Mouse (Mus musculus): ENCODE measurements around the gene Rpap3.

Gene Rpap3

DNA sequence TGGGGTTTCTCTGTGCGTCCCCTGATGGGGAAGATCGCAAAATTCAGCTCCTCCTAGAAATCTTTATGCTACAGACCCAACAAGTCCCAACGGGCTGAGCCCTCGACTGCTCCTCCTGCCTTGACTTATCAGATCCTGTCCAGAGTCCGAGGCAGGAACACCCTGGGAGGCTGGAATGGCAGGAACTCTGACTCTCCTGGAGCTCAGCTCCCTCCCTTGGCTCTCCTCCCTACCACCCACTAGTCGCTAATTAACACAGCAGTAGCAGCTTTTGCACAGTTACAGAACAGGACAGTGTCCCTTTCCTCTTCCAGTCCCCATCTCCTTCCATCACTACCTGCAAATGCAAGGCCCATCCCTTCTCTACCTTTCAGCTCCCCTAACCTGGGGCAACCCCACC, 24.7 kb upstream of the Rpap3 start:
- DNase-seq = no peak

DNA sequence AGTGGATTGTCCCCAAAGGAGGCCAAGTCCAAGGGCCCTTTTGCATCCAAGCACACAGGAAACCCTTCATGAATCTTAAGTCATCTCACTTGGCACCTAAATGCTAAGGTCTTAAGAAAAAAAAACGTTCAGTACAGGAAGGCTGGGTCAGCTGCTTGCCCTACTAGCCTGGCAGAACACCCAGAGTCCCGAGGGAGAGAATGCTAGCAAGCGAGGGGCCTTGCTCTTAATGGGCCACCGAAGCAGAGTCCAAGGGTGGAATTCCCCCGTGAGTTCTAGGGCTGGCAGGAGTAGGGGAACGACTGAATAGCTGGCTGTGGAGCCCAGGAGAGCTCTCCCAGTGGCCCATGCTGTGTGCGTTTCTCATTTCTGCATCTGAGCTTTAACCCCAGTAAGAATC, 23.2 kb upstream of the Rpap3 start:
- DNase-seq = no peak

DNA sequence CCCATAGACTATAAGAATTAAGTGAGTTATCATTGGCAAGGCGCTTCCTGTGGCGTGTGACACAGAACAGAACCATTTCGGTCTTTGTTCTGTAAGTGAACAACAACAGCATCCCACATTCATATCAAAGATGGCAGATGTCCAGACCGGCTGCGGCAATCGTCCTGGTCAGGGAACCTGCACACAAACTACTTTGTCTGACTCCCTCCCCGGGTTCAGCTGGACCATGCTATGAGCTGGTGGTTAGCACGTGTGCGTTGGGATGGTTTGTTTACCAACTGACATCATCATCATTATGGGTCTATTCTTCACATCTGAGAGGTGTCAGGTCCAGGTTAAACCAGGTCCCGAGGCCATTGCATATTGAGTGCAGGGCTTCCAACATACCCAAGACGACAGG, 22.8 kb upstream of the Rpap3 start:
- DNase-seq = no peak

DNA sequence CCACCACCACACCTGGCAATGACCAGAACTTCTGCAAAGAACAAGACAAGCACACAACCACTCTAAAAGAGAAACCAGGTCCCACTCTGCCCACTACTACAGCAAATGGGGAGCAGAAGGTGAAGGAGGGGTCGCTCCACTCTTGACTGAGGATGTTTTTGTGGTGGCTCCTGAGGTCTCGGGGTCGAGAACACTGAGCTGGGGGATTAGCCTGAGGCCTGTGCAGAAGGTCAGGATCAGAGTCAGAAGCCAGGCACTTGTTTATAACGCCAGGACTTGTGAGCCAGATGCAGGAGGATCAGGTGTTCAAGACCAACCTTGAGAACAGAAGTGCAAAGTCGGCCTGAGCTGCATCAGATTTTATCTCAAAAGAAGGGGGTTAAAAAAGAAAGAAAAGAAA, 21.9 kb upstream of the Rpap3 start:
- no peak for DNase-seq

DNA sequence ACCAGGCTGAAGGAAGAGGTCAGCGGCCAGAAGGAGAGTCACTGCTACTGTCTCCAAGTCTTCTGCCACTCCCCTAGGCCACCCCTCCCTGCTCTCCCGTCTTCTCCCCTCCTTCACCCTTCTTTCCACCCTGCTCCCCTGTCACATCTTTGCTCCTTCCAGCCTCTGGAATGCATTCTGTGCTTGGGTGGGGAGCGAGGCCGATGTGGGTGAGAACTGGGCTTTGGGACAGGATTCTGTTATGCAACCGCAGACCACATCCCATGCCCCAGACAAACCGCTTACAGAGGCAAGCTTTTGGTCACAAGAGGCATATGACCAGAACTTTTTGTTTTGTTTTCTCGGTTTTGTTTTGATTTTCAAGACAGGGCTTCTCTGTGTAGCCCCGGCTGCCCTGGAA, 21.4 kb upstream of the Rpap3 start:
- DNase-seq = no peak

DNA sequence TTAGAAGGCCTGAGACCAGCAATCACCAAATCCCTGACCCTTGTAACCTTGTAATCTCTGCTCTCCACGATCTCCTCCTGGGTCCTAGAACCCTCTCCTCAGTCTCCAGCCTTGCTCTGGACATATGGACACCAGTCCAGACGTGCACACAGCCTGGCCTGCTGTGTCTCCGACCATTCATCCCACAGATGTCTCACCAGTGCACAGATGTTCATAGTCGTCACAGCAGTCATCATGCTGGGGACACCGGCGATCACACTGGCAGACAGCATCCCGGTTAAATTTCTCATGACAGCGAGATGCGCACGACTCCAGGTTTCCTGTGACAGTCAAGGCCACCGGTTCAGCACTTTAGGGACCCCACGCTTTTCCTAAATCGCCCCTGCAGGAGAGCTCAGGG, 20.7 kb upstream of the Rpap3 start:
- no peak for DNase-seq

DNA sequence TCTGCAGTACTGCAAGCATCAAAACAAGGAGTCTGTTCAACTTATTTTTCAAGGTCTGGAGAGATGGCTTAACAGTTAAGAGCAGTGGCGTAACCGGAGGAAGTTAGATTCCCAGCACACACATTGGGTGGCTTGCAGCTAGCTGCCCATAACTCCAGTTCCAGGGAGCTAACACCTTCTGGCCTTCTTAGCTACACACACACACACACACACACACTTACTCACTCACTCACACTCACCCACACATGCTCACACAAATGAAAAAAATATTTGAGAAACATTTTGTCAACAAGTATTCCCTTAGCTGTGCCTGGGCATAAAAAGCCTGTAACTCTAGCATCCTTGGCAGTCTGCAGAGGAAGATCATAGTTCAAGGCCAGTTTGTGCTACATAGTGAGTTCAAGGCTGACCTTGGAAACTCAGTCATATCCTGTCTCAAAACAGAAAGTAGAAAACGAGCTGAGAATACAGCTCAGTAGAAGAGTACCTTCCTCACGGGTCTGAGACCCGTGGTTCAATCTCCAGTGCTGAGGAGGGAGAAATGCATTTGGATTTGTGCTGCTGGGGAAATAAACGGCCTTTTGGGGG, 19.7 kb upstream of the Rpap3 start:
- DNase-seq = no peak

DNA sequence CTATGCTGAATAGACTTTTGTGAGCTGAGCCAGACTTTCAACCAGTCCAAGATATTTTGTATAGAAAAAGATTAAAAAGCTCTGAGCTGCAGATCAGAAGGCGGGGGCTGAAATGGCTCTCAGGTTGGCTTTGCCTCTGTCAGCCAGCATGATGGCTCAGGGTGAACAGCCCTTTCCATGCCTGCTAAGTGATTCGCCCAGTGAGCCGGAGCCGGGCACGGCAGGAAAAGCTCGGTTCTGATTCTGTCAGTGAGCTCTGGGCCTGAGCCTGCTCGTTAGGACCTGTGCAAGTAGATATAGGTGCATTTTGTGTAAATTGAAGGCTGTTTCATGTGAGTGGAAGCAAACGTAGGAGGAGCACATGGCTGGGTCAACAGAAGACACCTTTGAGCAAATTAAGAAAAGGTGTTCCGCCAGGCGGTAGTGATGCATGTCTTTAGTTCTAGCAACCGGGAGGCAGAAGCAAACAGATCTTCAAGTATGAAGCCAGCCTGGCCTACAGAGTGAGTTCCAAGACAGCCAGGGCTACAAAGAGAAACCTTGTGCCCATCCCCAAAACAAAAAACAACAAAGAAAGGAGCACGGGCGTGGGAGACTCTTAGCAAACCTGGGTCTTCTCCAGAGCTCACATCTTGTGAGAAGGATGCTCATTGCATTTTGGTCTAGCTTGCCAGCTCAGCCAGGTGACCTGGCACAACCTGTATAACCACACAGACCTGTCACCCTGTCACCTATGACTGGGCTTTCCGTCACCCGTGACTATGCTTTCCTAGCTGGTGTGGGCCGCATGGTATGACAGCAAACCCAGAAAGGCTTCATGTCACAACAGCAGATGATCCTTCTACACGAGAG, 18.9 kb upstream of the Rpap3 start:
- DNase-seq = no peak

DNA sequence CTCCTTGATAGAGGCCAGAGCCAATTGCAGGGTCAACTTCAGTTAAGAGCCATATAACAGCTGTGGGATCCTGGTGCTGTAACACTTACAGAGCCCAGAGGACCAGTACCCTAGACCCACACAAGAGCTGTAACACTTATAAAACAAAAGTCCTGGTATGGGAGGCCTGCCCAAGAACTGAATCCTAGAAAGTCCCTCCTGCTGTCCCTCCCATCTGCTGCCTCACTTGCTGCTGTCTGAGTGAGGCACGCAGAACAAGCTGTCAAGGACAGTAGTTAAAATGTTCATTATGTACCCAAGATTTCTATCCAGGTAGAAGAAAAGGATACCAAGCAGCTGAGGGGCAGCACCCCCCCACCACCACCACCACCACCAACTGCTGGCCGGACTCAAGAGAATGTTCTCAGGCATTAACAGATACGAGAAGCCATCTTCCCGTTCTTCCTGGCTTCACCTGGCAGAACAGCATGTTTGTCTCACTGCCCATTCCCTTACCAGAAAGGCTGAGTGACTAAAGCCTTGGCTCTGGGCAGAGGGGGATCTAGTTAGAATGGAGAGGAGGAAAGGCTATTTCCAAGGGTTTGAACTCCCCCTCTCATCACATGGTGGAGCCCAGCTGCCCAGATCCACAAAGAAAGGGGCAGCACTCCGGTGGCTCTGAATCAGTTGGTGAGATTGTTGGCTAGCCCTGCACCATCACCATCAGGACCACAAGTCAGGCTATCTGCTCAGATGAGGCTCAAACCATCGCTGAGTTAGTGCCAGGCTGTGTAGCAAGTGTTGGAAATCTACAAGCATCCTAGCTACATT, 18.1 kb upstream of the Rpap3 start:
- no peak for DNase-seq

DNA sequence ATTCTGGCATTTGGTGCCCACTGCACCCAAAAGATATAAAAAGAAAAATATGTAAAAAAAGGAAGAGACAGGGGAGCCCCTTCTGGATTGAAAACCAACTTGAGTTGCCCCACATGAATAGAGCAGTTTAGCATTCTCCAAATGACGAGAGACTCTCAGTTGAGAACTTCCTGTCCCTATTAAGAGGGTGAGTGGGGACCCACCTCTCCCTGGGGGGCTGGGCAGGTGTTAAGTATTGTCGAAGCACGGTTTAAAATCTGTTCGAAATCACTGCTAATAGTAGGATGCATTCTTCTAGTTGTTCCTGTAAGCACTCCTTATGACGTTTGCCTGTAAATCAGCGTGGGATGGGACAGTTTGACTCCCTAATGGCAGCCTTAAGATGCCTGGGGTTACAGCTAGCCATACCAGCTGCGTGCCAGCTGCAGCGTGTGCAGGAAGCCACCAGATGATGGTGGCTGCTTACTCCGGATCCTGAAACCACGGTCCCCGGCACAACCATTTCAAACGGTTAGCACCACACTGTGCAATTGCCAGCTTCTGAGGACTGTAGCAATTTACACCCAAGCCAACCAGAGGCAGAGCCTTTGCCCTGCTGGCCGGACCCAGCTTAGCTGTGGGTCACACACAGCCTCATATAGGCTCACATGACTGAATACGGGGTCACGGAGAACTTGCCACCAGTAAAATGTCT, 15.5 kb upstream of the Rpap3 start:
- DNase-seq = no peak

DNA sequence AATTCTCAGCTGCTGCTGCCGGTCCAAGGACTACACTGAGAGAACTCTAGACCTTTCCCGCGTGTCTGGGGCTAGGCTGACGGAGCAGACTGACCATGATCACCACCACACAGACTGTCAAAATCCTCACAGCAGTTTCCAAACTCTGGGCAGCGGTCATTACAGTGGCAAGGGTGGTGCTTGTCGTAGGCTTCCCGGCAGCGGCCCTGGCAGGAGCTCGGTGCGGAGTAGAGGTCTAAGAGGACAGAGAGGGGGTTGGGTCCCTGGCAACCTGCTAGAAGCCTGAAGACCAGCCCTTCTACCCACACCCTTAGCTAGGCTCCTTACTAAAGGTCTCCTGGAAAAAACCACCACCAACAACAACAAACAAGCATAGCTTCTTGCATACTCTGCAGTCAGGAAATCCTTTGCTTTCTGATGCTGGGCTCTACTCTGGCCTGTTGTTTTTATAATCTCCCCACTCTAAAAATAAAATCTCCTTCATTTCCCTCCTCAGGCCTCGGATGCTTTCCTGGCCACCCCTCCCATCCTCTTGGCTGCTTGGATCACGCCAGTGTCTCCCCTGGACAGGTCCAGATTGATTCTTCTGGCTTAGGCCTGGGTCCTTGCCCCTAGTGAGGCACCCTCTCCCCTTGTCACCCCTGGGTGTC, 14.5 kb upstream of the Rpap3 start:
- DNase-seq = no peak

DNA sequence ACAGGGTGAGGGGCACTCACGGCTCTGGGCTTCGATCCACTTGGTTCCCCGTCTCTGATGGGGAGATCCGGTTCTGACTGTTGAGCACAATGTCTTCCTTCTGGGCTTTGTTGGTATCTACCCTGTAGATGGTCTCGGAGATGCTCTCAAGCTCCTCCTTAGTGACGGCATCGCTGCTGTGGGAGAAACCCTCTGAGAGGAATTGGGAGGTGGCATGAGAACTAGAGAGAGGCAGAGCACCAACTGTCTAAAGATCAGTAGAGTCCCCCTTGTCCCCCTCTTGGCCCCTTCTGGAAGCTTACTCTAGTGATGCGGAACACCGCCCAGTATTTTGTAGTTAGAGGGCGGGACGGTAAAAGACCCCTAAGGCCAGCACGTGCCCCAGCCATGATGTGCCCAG, 13.9 kb upstream of the Rpap3 start:
- no peak for DNase-seq

DNA sequence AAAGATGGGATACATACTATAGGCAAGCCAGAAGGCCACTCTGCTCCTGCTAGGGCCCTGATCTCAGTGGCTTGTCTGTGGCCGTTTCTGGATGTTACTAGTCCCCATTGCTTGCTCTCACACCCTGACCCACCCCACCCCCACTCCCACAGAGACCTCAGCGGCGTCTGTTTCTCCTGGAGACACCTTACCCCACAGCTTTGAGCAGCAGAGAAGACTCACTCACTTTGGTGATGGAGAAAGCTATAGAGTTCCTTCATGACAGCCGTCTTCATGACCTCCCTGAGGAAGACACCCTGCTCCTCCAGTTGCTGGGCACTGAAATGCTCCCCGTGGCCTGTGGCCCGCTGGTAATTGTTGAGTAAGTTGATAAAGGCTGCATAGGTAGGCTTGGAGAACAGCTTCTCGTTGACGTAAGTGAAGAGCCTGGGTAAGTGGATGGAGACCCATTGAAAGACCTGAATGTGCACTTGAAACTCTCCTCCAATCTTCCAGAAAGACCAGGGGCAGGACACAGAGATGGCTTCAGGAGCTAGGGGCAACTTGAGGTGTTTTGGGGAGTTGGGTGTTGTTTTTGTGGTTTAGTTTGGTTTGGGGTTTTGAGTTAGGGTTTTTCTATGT, 13.0 kb upstream of the Rpap3 start:
- no peak for DNase-seq

DNA sequence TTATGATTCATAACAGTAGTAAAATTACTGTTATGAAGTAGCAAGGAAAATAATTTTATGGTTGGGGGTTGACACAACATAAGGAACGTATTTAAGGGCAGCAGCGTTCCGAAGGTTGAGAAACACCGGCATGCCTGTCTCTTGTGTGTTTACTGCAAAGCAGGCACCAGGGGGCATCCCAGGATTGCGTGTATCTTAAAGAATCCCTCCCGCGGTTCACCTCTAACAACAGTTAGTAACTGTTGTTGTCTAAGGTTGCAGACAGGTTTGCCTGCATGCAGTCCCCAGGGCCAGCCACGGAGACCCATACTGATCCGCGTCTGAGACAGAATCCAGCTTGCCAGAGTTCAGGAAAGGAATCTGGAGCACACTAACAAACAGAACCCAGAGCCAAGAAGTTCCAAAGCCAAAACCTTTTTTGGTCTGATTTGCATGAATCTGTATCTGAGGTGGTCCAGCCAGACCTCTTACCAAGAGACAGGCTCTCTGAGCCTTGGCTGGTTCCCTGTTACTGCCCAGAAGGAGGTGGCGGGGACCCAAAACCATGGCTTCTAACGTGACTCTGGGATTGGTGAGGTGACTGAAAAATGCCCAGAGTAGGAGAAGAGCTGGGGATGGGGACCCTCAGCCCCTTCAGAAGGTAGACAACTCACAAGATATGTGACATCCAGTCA, 12.4 kb upstream of the Rpap3 start:
- no peak for DNase-seq

DNA sequence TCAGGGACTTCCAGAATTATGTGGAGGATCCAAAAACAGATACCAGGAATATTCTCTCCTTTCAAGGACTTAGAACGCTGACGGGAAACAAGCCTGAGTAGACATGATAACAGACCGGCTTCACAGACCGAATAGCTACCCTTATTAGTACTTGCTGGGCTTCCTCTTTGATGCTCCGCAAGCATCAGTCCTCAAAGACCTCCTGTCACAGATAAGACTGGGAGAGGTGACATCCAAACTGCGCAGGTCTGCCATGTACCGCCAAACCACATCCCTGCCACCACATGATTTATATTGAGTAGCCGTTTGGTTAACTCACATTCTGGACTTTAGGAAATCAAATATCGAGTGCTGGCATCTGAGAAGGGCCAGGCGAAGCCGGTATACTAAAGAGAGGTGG, 11.2 kb upstream of the Rpap3 start:
- DNase-seq = no peak

DNA sequence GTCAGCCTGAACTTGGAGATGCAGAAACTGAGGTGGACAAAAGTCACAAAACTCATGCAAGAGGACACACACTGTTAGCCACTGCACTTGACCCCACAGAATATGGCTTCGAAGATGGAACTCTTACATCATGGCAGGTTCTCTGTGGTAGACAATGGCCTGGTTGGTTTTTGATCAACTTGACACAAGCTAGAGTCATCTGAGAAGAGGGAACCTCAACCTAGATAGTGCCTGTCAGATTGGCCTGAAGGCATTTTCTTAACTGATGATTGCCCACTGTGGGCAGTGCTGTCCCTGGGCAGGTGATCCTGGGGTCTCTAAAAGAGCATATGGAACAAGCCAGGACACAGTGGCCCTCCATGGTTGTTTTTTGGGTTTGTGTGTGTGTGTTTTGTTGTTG, 10.1 kb upstream of the Rpap3 start:
- DNase-seq = no peak

DNA sequence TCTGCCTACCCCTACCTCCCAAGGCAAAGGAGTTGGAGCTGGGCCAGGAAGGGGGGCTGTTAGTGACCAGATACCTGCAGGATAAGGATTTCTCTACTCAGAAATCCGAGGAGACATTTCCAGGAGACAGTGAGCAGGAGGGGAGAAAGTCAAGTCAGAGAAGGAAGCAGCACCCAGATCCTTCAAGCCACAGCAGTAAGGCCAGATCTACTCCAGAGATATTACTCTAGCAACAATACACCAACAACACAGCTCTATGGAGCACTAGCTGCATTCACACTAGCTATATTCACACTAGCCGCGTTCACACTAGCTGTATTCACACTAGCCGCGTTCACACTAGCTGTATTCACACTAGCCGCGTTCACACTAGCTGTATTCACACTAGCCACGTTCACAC, 9.5 kb upstream of the Rpap3 start:
- DNase-seq = no peak

DNA sequence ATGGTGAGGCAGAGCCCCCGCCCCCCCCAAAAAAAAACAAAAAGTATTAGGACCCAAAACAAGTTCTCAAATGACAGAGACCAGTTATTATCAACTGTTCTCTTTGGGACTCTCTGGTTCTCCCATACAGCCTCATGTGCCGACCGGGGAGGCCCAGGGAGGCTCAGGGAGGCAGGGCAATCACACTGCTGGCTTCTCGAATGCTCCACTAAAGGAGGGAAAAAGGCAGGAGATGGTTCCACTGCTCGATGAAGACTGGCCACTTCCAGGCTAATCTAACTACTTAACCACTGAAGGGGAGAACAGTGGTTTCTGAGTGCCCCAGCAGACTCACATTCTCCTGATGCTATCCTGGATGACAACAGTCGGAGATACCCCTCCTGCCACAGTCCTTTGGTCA, 6.9 kb upstream of the Rpap3 start:
- no peak for DNase-seq

DNA sequence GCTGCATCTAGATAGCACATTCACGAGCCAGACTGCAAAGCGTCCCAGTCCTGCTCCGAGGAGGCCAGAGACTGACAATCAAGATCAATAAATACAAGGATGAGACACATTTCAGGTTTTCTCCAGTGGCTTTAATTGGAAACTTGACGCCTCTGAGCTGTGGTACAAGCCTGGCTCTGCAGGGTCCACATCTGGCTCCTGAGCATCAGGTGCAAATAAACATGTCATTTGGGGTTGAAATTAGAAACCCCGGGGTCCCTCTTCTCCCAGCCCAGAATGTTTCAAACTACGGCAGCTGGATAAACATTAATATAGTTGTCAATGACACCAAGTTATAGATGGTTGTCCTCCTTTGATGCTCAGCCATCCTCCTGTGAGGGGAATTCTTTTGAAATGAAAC, 5.3 kb upstream of the Rpap3 start:
- no peak for DNase-seq

DNA sequence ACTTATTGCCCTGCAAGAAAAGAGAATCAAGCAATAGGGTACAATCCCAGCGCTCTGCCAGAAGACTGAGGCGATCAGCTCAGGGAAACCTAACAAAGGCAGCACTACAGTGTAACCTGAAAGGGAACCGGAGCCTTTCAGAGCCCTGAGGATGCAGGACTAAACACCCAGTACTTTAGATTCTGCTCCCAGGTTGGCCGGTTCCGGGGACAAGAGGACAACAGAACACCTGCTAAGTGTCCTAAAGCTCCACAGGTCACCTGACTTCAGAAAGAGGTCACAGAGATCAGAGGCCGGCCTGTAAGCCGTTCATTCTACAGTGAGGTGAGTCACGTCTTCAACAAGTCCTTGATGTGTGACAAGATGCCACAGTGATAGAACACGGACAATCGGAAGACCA, 9.0 kb downstream of the Rpap3 start:
- DNase-seq = no peak

DNA sequence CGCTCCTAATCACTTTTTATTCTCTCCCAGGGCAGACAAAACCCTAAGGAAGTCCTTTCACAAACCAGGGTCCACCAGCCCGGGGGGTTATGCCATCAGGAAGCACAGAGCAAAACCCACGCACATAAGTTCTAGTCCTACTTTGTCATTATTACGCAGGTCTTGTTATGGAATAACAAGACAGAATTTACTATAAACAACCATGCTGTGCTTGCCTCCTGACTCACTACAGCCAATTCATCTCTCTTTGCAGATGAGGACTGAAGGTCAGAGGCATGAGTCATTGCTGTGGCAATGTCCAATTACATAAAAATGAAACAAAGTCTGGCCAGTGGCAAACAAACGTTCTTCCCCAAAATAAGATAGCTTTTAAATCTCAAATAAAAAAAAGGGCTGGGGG, 12.2 kb downstream of the Rpap3 start:
- no peak for DNase-seq

DNA sequence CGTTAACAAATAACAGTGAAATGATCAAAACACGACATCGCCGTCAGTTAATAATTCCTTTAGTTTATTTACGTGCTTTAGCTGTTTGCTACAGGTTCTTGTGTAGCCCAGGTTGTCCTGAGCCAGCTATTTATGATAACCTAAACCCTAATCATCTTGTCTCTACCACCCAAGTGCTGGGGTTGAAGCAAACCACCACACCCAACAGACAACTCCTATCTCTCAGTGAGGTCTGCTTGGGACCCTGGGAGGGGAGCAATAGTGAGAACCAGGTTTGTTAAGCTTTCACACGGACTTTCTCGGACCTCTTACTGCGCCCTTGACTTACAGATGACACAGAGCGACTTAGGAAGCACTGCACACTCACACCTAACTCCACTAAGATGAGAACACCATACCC, 21.5 kb downstream of the Rpap3 start:
- DNase-seq = no peak
